Mouse (Mus musculus): ENCODE measurements around the gene Kif1b. TPM values are rescaled to one million over a fixed set of nuclear protein-coding genes. Genes with fewer than 3 reads are reported as not detected.
"Not testable (repeated sequence)": the region's sequence is repeated elsewhere in the genome, so short reads cannot be mapped to it uniquely, and the experiment has no call there.

The Kif1b gene
- total and polyA plus RNA-seq, 3 experiments: 10.0 to 27.6 (median 17.0) TPM

DNA sequence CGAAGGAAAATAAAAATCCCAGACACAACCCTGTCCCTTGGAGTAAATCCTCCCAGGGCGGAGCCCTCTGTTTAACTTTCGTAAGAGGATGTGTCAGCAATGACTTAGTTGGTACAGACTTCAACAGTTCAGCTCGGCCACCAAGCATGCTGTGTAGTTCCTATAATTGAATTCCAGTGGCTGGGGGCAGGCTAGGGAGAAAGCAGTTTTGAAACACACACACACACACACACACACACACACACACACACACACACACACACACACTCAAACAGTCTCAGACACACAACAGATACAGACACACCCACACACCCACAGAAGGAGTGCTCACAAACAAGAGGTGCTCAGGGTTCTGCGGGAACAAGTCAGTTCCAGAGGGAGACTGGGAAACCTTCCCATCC is 135.9 kb downstream of the Kif1b start:
- H3K27me3 ChIP-seq (replicated peaks): no peaks in the 10 kb centered on the region
- dilution Hi-C loops (cut with MboI; ENCODE audit: extremely low pct_ligation_motif_present, extremely low pct_unique_long_range_greater_than_20kb, low sequenced_read_pairs): no loop called here
- no peak overlapping the region for H3K9ac ChIP-seq (ENCODE audit: insufficient read depth, low read depth)
- no peak for TF ChIP-seq KAT2A (IDR thresholded peaks at IDR 0.05; ENCODE audit: insufficient replicate concordance, low read length)
- no peak for TF ChIP-seq CHD1 (IDR thresholded peaks at IDR 0.05; ENCODE audit: low read depth, low read length)
- H3K79me2 ChIP-seq (replicated peaks; ENCODE audit: control insufficient read depth, extremely low read depth, insufficient read depth, poor library complexity, severe bottlenecking): no peaks in the 10 kb centered on the region
- H3K4me2 ChIP-seq (ENCODE audit: insufficient read depth, low read depth, poor library complexity, severe bottlenecking): no peak overlapping the region
- H3K4me1 ChIP-seq (ENCODE audit: control insufficient read depth in 1 of 2, insufficient read depth in 2 of 2): peaks cover 0 to 27% of the 10 kb centered on the region in 2 experiments; a peak in 2 of 4 replicates
- no peak overlapping the region for H3K4me3 ChIP-seq (replicated peaks in 1 of 3; ENCODE audit: low read depth in 2 of 3, low read length in 2 of 3, poor library complexity in 1 of 3)
- H3K27ac ChIP-seq (ENCODE audit: insufficient read depth, low read depth): no peak overlapping the region
- in situ Hi-C loops (cut with MboI; ENCODE audit: low pct_ligation_motif_present, low pct_unique_long_range_greater_than_20kb, low sequenced_read_pairs): loop anchor here (25.0 kb wide), 1 partner anchor 541 kb away; the partner anchor contains the start of gene Pik3cd
- H3K9me3 ChIP-seq (replicated peaks; ENCODE audit: low read length): no peaks in the 10 kb centered on the region
- DNase-seq (ENCODE audit: extremely low read depth): no peak
- peaks cover 5 to 6% of the 10 kb centered on the region in 2 experiments for H3K36me3 ChIP-seq (replicated peaks in 1 of 2; ENCODE audit: control insufficient read depth in 1 of 2, insufficient read depth in 1 of 2, low read length in 1 of 2)

DNA sequence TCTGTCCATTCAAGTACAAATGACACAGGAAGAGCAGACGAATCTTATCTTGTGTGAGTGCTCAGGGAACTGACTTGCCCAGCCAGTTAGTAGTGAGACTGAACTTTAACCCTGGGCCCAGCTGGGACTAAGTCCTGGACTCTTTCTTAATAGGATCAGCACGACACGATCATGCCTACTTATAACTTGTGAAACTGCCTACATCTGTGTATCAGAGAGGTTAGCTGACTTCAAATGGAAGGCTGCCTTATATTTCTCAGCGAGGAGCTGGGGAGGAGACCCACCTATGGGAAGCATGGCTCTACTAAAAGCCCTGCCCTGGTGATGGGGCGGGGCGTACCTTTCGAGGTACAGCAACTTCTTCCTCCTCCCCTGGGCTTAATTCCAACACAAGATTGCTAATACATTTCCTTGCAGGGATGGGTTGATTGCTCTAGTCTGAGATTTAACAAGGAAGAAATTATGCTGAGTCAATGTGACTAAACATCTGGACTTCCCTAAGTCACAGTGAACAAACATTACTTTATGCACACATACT is 137.0 kb downstream of the Kif1b start:
- no peaks in the 10 kb centered on the region for H3K9me3 ChIP-seq (replicated peaks; ENCODE audit: low read length)
- peaks cover 0 to 31% of the 10 kb centered on the region in 2 experiments; a peak in 2 of 4 replicates for H3K4me1 ChIP-seq (ENCODE audit: control insufficient read depth in 1 of 2, insufficient read depth in 2 of 2)
- H3K27me3 ChIP-seq (replicated peaks): no peaks in the 10 kb centered on the region
- H3K4me2 ChIP-seq (ENCODE audit: insufficient read depth, low read depth, poor library complexity, severe bottlenecking): no peak overlapping the region
- H3K27ac ChIP-seq (ENCODE audit: insufficient read depth, low read depth): no peak overlapping the region
- no peak for DNase-seq (ENCODE audit: extremely low read depth)
- peaks cover 6% of the 10 kb centered on the region; the same call in 1 of the 2 replicates for H3K79me2 ChIP-seq (replicated peaks; ENCODE audit: control insufficient read depth, extremely low read depth, insufficient read depth, poor library complexity, severe bottlenecking)
- 0 out of 2 replicates have a peak, but pooled peaks have one; percentile 41 for TF ChIP-seq MAFK (IDR thresholded peaks at IDR 0.05; ENCODE audit: insufficient replicate concordance, low read length)
- TF ChIP-seq CHD1 (IDR thresholded peaks at IDR 0.05; ENCODE audit: low read depth, low read length): no peak
- TF ChIP-seq IRF4 (IDR thresholded peaks at IDR 0.05; ENCODE audit: low read depth, low read length): no peak
- H3K36me3 ChIP-seq (replicated peaks in 1 of 2; ENCODE audit: control insufficient read depth in 1 of 2, insufficient read depth in 1 of 2, low read length in 1 of 2): peaks cover 4% of the 10 kb centered on the region in 2 experiments
- dilution Hi-C loops (cut with MboI; ENCODE audit: extremely low pct_ligation_motif_present, extremely low pct_unique_long_range_greater_than_20kb, low sequenced_read_pairs) (no loop called here), in situ Hi-C loops (cut with MboI; ENCODE audit: low pct_ligation_motif_present, low pct_unique_long_range_greater_than_20kb, low sequenced_read_pairs) (loop anchor here (25.0 kb wide), 1 partner anchor 542 kb away; the partner anchor contains the start of gene Pik3cd)
- H3K4me3 ChIP-seq (replicated peaks in 1 of 3; ENCODE audit: low read depth in 2 of 3, low read length in 2 of 3, poor library complexity in 1 of 3): no peak overlapping the region
- no peak overlapping the region for H3K9ac ChIP-seq (ENCODE audit: insufficient read depth, low read depth)

DNA sequence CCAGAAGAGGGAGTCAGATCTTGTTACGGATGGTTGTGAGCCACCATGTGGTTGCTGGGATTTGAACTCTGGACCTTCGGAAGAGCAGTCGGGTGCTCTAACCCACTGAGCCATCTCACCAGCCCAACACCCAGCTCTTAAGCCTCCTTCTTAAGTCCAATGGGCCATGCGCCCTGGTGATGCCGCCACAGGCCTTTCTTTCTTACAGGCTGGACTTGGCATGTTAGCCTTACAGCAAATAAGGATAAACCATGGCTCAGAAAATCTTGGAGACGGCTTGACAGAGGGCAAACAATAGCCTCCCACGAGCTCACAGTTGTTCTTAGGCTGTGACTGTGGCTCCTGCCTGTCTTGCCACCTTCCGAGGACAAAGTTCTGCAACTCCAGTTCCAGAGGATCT is 137.6 kb downstream of the Kif1b start:
- H3K27me3 ChIP-seq (replicated peaks); H3K9me3 ChIP-seq (replicated peaks; ENCODE audit: low read length); H3K27ac ChIP-seq (ENCODE audit: insufficient read depth, low read depth); H3K4me2 ChIP-seq (ENCODE audit: insufficient read depth, low read depth, poor library complexity, severe bottlenecking); H3K79me2 ChIP-seq (replicated peaks; ENCODE audit: control insufficient read depth, extremely low read depth, insufficient read depth, poor library complexity, severe bottlenecking); H3K9ac ChIP-seq (ENCODE audit: insufficient read depth, low read depth); DNase-seq (ENCODE audit: extremely low read depth); H3K4me3 ChIP-seq (replicated peaks in 1 of 3; ENCODE audit: low read depth in 2 of 3, low read length in 2 of 3, poor library complexity in 1 of 3); dilution Hi-C loops (cut with MboI; ENCODE audit: extremely low pct_ligation_motif_present, extremely low pct_unique_long_range_greater_than_20kb, low sequenced_read_pairs); H3K36me3 ChIP-seq (replicated peaks in 1 of 2; ENCODE audit: control insufficient read depth in 1 of 2, insufficient read depth in 1 of 2, low read length in 1 of 2): not testable (repeated sequence)
- in situ Hi-C loops (cut with MboI; ENCODE audit: low pct_ligation_motif_present, low pct_unique_long_range_greater_than_20kb, low sequenced_read_pairs): loop anchor here (25.0 kb wide), 1 partner anchor 542 kb away; the partner anchor contains the start of gene Pik3cd
- H3K4me1 ChIP-seq (ENCODE audit: control insufficient read depth in 1 of 2, insufficient read depth in 2 of 2): peaks cover 0 to 37% of the 10 kb centered on the region in 2 experiments; a peak in 2 of 4 replicates

DNA sequence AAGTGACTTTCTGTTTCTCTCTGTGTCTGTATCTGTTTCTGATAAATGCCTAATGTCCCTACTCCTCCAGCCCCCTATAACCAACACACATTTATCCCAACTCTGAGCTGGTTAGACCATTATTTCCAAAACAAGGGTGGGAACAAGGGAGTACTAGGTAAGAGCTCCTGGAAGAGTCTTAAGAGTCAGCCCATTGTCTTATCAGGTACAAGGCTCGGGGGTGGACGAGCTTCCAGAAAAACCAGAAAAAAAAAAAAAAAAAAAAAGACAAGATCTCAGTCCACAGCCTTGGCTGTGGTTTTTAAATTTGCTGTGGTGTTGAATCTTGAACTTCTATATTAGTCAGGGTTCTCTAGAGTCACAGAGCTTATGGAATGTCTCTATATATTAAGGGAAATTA is 139.5 kb downstream of the Kif1b start:
- Histone ChIP-seq H3K9ac (ENCODE audit: insufficient read depth, low read depth) (no peak overlapping the region; the same call in 1 of the 2 replicates), H3K4me1 (ENCODE audit: control insufficient read depth in 1 of 2, insufficient read depth in 2 of 2) (peaks cover 0 to 51% of the 10 kb centered on the region in 2 experiments; a peak in 2 of 4 replicates), H3K79me2 (replicated peaks; ENCODE audit: control insufficient read depth, extremely low read depth, insufficient read depth, poor library complexity, severe bottlenecking) (peaks cover 14% of the 10 kb centered on the region), H3K27ac (ENCODE audit: insufficient read depth, low read depth) (no peak overlapping the region), H3K36me3 (replicated peaks in 1 of 2; ENCODE audit: control insufficient read depth in 1 of 2, insufficient read depth in 1 of 2, low read length in 1 of 2) (peaks cover 4 to 22% of the 10 kb centered on the region in 2 experiments), H3K4me3 (replicated peaks in 1 of 3; ENCODE audit: low read depth in 2 of 3, low read length in 2 of 3, poor library complexity in 1 of 3) (peak overlapping the region in 2 of 3 experiments; percentile 85 to 95), H3K9me3 (replicated peaks; ENCODE audit: low read length) (no peaks in the 10 kb centered on the region), H3K27me3 (replicated peaks) (no peaks in the 10 kb centered on the region), H3K4me2 (ENCODE audit: insufficient read depth, low read depth, poor library complexity, severe bottlenecking) (peak overlapping the region; percentile 81)
- DNase-seq (ENCODE audit: extremely low read depth): no peak
- in situ Hi-C loops (cut with MboI; ENCODE audit: low pct_ligation_motif_present, low pct_unique_long_range_greater_than_20kb, low sequenced_read_pairs) (loop anchor here (25.0 kb wide), 1 partner anchor 544 kb away; the partner anchor contains the start of gene Pik3cd), dilution Hi-C loops (cut with MboI; ENCODE audit: extremely low pct_ligation_motif_present, extremely low pct_unique_long_range_greater_than_20kb, low sequenced_read_pairs) (no loop called here)
- no peak for TF ChIP-seq ZKSCAN1 (IDR thresholded peaks at IDR 0.05; ENCODE audit: borderline replicate concordance, low read depth, low read length)
- TF ChIP-seq USF2 (conservative IDR thresholded peaks at IDR 0.05; ENCODE audit: low read depth, low read length): no peak
- TF ChIP-seq RAD21 (IDR thresholded peaks at IDR 0.05; ENCODE audit: low read depth, low read length): no peak
- no peak for TF ChIP-seq RCOR1 (conservative IDR thresholded peaks at IDR 0.05; ENCODE audit: low read depth, low read length)
- no peak for TF ChIP-seq ZMIZ1 (IDR thresholded peaks at IDR 0.05; ENCODE audit: low read depth, low read length)
- TF ChIP-seq MAZ (IDR thresholded peaks at IDR 0.05; ENCODE audit: low read depth, low read length): no peak
- TF ChIP-seq MAX (IDR thresholded peaks at IDR 0.05; ENCODE audit: low read length): no peak
- TF ChIP-seq MAFK (IDR thresholded peaks at IDR 0.05; ENCODE audit: insufficient replicate concordance, low read length): no peak
- TF ChIP-seq TBP (conservative IDR thresholded peaks at IDR 0.05; ENCODE audit: low read depth, low read length): no peak
- no peak for TF ChIP-seq JUN (IDR thresholded peaks at IDR 0.05; ENCODE audit: insufficient read depth, low read depth, low read length)
- no peak for TF ChIP-seq NRF1 (IDR thresholded peaks at IDR 0.05; ENCODE audit: low read depth, low read length)
- no peak for TF ChIP-seq POLR2AphosphoS2 (IDR thresholded peaks at IDR 0.05; ENCODE audit: low read depth, low read length)
- no peak for TF ChIP-seq USF1 (IDR thresholded peaks at IDR 0.05; ENCODE audit: low read depth, low read length)
- no peak for TF ChIP-seq CTCF (conservative IDR thresholded peaks at IDR 0.05 in 1 of 2, IDR thresholded peaks at IDR 0.05 in 1 of 2; ENCODE audit: low read depth in 2 of 2, low read length in 2 of 2)
